Mouse (Mus musculus): ENCODE measurements at regions not wholly inside any gene's neighbourhood (a gene's known extent, or its start where the extent isn't known, plus 50 kb on each side); places are given as distances from the start of the nearest gene placed in this dataset.

- no peak for DNase-seq
These were observed 579.1 kb downstream of the Slitrk1 start for GRCm38 (mm10) chr14:108334879-108335278.

DNA sequence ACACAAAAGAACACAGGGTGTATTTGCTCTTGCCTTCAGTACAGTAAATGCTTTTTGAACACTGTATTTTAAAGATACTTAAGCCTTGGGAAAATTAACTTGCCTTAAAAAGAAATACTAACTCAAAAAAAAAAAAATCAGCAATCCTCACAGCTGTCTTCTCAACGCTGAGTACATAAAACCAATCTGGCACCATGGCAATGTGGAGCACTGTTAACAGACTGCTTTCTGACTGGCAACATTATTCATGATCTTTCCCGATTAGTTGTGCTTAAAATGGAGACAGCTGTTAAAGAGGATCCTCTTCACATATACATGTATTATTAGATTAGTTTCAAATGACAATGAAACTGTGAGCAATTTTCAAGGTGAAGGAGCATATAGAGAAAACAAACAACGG, 587.5 kb downstream of the Slitrk1 start:
- no peak for DNase-seq

DNA sequence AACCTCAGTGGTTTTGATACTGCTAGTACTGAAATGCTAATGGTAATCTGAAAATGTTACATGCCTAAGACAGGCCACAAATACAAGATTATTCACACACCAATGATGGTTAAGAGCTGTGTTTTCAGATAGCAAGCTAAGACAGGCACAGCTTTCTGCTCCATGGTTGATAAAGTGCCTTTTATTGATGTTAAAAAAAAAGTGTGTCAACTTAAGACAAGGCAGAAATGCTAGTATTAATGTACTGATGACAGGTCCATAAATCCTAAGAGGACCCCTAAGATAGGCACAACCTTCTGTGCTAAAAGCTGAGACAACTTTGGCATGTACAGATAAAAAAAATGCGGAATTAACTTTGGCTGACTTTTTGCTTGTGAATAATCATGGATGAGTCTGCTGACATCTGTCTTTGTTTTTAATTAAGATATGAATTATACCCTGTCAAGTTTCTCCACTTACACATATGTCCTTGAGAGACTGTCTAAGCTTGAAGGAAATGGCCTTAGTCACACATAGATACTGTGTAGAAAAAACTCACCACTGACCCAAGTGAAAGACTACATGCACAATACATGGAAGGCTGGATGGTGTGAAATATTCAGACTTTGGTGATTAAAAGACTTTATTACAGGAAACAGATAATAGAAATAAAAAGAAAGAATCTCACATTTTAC, 590.5 kb downstream of the Slitrk1 start:
- no peak for DNase-seq

- DNase-seq: no peak
These were observed 606.3 kb downstream of the Slitrk1 start for GRCm38 (mm10) chr14:108307627-108308026.

- DNase-seq: no peak
These were observed 634.3 kb downstream of the Slitrk1 start for GRCm38 (mm10) chr14:108279630-108280029.

DNA sequence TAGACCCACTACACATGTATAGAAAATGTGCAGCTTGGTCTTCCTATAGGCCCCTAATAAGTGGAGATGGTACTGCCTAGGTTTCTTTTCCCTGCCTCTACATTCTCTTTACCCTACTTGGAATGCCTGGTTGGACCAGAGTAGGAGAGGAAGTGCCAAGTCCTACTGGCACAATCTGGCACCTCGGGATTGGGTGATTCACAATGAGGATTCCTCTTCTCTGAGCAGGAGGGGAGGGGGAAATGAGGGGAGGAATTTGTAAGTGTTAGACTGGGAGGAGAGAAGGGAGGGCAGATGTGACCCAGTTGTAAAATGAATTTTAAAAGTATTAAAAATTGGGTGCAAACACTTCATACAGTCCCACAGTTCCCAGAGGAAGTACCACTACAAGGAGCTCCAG, 652.9 kb downstream of the Slitrk1 start:
- DNase-seq: no peak

- DNase-seq: no peak
These were observed 666.6 kb downstream of the Slitrk1 start for GRCm38 (mm10) chr14:108247365-108247764.

- no peak for DNase-seq
These were observed 688.4 kb downstream of the Slitrk1 start for GRCm38 (mm10) chr14:108225483-108226124.

- no peak for DNase-seq
These were observed 704.7 kb downstream of the Slitrk1 start for GRCm38 (mm10) chr14:108209246-108209645.

- no peak for DNase-seq
These were observed 714.8 kb downstream of the Slitrk1 start for GRCm38 (mm10) chr14:108199133-108199532.

DNA sequence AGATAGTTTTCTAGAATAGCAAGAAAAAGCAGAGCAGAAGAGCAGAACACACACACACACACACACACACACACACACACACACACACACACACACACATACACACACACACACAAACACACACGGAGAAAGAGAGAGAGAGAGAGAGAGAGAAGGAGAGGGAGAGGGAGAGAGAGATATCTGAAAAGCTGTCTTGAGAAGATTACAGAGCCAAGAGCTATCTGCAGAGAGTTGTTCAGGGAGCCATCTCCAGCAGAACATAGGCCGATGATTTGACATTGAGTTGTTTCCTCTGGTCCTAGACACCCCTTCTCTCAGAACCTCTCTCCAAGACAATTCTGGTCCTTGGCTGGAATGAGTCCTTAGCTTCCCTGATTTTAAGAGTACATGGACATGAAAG, 733.0 kb downstream of the Slitrk1 start:
- no peak for DNase-seq

DNA sequence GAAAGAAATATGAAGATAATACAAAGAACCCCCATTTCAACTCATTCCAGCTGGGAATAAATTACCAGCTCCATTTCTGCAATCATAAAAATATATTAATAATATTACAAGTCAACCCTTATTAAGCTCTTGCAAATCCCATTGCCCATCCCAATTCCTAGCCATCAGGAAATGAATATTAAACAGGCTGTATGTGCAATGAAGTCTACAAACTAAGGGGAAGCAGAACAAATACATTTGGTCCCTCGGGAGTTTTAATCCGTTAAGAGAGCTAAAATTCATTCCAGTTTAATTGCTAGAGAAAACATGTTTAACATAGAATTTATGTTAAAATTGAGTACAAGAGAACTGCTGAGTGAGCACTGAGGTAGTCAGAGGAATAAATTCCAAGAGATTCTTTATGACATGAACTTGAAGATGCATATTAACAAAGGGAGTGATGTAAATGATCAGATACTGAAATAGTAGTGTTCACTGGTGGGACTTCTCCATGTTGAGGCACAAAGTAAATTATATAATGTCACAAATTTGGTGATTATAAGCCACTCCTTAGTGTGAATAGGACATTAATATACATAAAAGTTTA, 738.6 kb downstream of the Slitrk1 start:
- no peak for DNase-seq

GRCm38 (mm10) chr14:108152981-108153380, 761.0 kb downstream of the Slitrk1 start:
- peak; percentile 8 for DNase-seq

- no peak for DNase-seq
These were observed 790.8 kb downstream of the Slitrk1 start for GRCm38 (mm10) chr14:108123147-108123546.

GRCm38 (mm10) chr14:108105009-108105408, 808.9 kb downstream of the Slitrk1 start:
- no peak for DNase-seq

- DNase-seq: no peak
These were observed 823.0 kb downstream of the Slitrk1 start for GRCm38 (mm10) chr14:108090965-108091364.

DNA sequence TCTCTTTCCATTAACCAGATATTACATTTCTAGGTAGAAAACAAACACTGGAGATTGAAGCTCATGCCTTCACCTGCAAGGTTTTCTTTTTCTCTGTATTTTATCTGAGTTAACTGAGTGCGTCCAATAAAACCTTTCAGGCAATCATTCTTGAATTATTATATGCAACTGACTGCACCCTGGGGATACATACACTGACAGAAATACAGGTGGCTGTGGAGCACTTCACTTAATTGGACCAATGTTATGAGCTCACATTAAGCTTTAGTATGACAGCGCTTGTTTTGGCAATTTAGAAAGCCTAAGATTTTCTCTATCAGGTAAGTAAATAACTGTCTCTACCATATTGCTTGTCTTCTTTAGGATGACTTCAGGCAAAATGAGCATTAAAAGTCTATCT, 864.0 kb downstream of the Slitrk1 start:
- no peak for DNase-seq

- no peak for DNase-seq
These were observed 878.0 kb downstream of the Slitrk1 start for GRCm38 (mm10) chr14:108035959-108036358.

- no peak for DNase-seq
These were observed 879.8 kb downstream of the Slitrk1 start for GRCm38 (mm10) chr14:108034162-108034561.

DNA sequence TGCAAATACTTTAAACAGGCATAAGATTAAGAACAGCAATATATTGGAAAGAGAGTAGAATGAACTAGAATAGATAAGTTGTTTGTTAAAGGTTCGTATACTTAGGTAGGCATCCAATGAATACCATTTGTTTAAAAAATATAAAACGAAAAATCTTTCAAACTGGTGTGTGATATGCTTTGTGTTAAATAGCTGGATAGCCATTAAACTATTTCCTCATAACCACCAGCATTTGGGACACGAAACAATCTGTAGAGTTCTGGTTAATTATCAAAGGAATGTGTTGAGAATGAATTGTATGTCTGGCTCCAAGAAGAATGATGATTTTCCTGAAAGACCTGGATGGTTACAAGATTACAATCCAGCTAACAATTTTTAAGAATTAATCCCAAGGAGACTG, 891.4 kb downstream of the Slitrk1 start:
- no peak for DNase-seq

- DNase-seq: no peak
These were observed 891.9 kb downstream of the Slitrk1 start for GRCm38 (mm10) chr14:108022066-108022465.

GRCm38 (mm10) chr14:108021331-108021730, 892.6 kb downstream of the Slitrk1 start:
- DNase-seq: no peak

DNA sequence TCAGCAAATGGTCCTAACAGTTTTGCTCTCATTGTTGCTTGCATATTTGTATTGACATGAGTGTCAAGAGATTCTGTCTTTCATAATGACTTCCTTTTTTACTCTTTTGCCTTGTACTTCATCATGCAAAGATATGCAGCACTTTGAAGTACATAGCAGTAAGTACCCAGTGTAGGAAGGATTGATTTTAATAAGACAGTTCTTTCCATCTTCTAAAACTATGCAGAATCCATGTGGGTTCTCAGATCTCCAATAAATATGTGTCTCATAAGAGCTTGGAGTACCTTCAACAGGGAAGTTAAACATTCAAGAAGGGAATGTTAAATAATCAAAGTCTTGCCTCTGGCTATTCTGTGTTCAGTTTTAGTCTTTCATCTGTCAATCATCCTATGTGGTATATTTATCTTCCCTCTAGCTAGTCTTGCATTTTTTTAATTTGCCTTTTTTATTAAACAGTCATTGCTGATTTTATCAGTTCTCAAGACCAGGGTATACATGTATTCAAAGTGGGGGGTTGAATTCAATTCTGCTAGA, 926.1 kb downstream of the Slitrk1 start:
- no peak for DNase-seq

GRCm38 (mm10) chr14:107978141-107978540, 935.8 kb downstream of the Slitrk1 start:
- no peak for DNase-seq

Measured in cerebellum, adult 9-11 months (tissue).